Mouse (Mus musculus) MN1 (cell line): ENCODE results near the gene Klhl18.
"Not testable (repeated sequence)": the region's sequence is repeated elsewhere in the genome, so short reads cannot be mapped to it uniquely, and the experiment has no call there.

Experiments used
- DNase-seq: peaks from one replicate; pipeline ENCODE4 v3.0.0-alpha.2; 2016; ENCODE audit warnings: low spot score

Gene Klhl18

DNA sequence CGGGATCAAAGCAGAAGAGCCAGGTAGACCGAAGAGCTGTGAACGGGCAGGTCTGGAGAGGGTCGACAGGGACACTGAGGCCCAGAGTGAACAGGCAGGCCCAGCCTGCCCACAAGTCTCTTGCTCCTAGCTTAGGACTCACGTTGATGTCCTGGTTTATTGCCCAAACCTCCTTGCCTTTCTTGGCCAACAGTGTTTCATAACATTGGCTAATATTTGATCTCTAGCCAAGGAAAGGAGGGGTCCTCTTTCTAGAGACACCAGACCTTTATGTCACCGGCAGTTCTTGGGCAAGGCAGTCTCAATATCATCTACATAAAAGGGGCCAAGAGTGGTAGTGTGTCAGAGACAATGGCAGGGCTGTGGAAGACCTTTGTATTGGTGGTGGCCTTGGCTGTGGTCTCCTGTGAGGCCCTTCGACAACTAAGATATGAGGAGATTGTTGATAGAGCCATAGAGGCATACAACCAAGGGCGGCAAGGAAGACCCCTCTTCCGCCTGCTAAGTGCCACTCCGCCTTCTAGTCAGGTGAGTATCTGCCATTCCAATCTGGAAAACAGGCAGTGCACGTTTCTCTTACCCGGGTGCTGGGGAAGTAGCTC lies 56.9 kb downstream of the Klhl18 start, which contains the start of gene Ngp:
Ngp (plus strand) TSS at position 237 of the 602 bp plus-strand sequence.
- DNase-seq, result no peak

DNA sequence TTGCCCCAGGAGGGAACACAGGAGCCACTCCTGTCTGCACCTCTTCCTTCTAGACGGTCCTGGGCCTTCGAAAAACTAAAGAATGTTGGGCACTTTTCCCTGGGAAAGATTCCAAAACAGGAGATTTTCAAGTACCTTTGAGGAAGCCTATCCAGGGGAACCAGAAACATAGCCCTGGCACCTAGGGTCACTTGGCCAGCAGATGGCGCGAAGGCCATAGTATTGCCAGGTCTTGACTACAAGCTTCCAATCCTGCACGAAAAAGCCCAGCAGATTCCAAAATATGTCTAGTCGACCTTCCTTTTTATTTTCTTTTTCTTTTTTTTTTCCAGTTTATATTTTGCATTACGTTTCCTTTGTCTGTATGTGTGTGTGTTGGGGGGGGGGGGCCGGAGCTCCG lies 62.7 kb downstream of the Klhl18 start:
- peak; percentile 65 for DNase-seq

DNA sequence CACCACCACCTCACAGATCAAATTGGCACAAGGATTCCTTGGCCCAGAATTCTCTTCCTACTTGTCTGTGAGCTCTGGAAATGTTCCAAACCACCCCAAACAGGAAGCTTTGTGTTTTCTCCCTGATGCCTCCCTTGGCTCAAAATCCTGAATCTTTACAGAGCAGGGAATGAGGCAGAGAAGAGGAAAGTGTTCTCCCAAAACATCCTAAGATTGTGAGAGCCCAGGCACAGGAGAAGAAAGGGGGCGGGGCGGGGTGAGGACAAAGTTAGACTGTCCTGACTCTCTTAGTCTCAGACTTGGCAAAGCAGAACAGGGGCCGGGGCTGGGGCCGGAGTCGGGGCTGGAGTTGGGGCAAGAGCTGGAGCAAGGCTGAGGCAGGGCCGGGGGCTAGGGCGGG lies 63.6 kb downstream of the Klhl18 start:
- no peak for DNase-seq

DNA sequence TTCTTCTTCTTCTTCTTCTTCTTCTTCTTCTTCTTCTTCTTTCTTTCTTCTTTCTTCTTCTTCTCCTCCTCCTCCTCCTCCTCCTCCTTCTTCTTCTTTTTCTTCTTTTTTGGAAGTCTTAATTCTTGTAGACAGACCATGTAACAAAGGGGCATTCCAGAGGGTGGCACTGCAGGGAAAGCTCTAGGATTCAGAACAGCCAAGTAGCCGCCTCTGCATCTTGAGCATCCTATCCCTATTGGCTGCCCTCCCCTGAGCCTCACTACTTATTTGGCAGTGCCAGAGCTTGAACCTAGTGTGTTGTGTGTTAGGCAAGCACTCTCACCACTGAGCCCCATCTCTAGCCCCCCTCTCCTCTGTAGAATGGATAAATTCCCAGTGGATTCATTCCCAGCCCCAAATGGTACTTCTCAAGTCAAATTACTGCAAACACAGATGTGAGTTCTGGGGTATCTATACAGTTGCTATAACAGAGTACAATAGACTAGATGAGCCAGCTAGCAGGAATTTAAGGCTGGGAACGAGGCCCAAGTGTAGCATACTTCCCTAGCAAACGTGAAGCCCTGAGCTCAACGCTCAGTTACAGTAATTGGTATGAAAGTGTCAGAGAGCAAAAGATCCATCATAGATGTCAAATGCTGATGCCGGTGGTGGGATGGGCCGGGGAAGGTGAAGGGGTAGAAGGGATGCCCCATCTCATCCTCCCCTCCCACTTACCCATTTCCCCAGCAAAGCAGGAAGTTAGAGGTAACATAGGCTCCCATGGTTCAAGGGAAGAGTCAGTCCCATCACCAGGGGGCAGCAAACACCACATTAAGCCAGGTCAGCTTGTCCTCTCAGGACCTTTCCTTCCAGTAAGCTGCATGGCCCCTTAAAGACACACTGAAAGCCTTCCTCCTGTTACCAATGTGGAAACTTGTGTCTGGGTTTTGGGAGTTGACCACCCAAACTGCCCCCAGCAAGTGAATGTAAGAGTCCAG lies 65.3 kb downstream of the Klhl18 start:
- DNase-seq, result peak; percentile 85

DNA sequence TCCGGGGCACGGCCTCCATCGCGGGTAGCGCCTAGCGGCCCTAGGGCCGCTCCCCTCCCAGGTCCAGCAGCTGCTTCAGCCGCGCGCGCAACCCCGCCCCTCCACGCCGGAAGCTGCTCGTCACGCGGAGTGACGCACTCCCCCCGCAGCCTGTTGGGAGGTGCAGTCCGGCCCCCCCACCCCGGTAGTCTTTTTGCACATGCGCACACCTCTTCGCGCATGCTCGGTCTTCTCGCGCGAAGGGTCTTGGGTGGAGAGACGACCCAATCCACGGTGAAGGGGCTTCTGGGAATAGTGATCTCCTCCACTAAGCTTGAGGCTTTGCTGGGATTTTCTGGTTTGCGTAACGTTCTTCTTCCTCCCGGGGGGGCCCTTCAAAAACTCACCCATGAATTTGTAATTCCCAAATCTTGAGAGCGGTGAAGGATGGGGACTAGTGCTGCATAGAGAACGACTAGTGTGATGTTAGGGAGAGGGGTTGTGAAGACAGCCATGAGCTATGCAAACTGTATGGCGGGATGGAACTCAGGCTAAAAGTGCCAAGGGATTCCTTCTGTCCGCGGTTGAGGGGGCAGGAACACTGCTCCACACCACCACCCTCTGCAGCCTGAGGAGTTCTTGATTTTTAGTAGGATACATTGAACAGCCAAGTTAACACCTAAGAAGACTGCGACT lies 68.3 kb downstream of the Klhl18 start, which contains the start of gene Ptpn23:
Ptpn23 (minus strand) TSS at position 115 of the 675 bp plus-strand sequence.
- DNase-seq, result peak; percentile 96

DNA sequence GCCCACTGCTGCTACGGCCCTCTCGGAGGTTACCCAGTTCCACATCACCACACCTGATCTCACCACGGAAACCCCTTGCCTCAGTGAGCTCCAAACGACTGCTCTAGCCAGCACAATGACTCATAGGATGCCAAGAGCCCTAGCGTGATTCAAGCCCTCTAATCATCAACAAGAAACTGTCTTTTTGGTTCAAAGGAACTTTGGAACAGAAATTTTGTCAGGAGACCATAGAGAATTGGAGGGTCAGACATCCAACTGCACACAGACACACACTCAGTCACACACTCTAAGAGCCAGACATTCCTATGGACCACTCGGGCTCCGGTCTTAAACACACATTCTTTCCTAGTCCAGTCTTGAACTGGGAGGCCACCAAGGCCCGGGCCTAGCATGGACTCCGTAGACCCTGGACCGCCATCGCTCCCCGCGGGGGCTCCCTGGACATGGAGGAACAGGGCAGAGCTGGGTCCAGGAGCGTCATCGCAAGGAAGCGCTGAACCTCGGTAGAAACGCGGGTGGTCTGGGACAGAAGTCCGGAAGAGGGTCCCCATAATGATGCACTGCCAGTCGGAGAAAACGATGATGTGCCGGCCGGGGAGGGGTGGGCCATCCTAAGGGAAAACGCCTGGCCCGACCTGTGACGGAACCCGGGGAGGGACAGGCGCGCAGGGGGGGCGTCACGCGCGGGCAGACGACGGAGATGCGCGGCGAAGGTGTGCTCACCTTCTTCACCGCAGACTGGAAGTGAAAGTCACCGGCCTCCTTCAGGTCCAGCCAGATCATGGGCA lies 69.0 kb downstream of the Klhl18 start:
- peak; percentile 49 for DNase-seq

DNA sequence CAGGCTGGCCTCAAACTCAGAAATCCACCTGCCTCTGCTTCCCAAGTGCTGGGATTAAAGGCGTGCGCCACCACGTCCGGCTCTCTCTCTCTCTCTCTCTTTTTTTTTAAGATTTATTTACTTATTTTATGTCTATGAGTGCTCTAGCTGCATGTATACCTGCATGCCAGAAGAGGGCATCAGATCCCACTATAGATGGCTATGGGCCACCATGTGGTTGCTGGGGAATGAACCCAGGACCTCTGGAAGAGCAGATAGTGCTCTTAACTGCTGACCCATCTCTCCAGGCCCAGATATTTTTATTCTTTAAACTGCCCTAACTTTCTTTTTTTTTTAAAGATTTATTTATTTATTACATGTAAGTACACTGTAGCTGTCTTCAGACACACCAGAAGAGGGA lies 73.3 kb downstream of the Klhl18 start:
- not testable (repeated sequence) for DNase-seq

DNA sequence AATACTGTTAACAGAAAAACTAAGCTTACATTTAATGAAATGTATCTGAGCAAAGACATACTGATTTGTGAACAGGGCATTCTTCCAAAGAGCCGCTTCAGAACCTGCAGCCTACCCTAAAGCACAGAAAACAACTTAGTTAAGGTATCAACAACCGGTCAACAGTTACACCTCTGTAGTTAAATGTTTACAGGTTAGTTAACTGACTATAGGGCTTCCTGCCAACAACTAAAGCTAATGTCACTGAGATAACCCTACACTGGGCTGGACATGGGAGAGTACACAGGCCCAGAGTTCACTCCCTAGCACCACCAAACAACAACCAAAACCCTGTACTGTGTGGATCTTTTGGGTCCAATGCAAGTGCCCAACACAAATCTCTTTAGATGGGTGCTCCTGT lies 73.8 kb downstream of the Klhl18 start:
- DNase-seq, result no peak

DNA sequence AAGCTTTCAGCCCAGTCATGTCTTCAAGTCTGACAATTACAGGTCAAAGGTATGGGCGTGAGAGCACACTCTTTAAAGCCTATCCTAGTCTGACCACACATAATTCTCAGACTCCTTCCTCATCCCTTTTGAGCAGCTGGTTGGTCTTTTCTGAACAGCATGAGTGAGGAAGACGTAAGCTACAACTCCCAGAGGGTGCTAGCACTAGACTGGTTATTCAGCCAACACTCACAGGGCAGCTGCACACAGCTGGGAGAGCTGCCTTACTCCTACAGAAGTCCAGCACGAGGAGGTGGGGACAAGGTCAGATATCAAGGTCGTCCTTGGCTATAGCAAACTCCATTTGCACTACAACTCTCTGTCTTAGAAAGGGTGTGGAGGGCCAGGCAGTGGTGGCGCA lies 75.8 kb downstream of the Klhl18 start:
- DNase-seq, result no peak

DNA sequence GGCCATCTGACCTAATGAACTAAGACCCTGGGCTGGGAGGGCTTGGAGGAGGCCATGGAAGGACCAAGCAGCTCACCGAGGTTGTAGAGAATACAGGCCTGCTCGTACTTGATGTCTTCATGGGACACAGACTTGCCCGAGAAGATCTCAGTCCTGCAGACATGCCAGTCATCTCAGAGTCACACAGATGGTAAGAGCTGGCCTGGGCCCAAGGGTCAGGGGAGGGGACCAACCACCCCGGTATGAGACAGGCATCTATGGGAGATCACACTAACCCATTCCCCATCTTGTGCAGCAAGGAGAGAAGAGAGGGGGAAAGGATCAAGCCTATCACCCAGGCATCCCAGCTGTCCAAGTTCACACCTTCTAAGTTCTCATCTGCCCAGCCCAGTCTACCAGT lies 83.2 kb downstream of the Klhl18 start:
- DNase-seq, result no peak

DNA sequence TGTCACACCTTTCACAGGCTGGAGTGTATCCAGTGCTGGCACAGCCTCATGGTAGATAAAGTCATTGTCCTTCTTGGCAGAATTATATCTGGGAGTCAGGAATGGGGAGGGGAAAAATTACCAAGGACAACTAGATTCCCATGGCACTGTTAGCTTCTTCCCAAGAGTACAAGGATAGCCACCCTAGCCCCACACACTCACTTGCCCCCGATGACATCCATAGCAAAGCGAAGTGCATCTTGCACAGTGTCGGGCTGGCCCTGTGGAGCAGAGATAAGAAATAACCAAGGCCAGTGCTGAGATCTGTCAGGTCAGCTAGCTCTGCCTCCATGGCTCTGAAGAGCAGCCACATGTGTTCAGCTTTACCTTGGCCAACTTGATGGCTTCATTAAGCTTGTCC lies 85.7 kb downstream of the Klhl18 start:
- no peak for DNase-seq

DNA sequence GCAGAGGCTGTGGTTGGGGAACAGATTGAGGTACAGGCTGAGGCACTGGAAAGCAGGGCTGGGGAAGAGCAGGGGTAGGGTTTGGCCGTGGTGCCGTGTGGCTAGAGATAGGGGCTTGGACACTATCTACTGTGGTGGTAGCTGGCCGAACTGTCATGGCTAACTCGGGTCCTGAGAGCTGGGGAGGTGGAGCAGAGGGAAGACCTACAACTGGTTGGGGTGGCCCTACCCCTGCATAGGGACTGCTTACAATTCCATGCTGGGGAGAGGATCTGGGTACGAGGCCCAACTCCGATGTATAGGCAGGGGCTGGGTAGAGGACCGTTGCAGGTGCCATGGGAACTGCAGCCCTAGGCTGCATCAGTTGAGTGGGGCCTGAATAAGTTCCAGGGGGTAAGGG lies 88.5 kb downstream of the Klhl18 start:
- no peak for DNase-seq

DNA sequence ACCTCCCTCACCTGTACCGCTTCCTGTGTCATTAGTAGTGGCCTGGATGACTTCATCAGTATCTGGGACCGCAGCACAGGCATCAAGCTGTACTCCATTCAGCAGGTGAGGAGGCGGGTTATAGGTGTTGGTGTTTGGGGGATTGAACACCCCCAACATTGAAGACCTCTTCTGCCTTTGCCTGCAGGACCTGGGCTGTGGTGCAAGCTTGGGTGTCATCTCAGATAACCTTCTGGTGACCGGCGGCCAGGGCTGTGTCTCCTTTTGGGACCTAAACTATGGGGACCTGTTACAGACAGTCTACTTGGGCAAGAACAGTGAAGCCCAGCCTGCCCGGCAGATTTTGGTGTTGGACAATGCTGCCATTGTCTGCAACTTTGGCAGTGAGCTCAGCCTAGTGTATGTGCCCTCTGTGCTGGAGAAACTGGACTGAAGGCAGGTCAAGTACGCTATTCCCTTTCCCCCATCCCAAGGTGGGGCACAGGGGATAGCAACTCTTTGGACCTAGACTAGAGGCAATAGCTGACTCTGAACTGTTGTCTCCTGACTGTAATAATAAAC lies 92.0 kb downstream of the Klhl18 start:
- no peak for DNase-seq

DNA sequence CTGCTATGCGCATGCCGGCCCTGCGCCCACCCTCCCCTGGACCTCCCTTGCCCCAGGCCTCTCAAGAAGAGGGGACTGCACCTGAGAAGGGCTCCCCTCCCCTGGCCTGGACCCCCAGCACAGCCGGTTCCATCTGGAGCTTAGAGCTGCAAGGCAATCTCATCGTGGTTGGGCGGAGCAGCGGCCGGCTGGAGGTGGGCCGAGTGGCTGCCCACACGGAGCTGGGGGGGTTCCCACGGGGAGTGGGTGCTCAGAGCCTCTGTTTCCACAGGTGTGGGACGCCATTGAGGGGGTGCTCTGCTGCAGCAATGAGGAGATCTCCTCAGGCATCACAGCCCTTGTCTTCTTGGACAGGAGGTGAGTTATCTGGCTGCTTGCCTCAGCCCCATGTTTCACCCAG lies 95.2 kb downstream of the Klhl18 start:
- no peak for DNase-seq

DNA sequence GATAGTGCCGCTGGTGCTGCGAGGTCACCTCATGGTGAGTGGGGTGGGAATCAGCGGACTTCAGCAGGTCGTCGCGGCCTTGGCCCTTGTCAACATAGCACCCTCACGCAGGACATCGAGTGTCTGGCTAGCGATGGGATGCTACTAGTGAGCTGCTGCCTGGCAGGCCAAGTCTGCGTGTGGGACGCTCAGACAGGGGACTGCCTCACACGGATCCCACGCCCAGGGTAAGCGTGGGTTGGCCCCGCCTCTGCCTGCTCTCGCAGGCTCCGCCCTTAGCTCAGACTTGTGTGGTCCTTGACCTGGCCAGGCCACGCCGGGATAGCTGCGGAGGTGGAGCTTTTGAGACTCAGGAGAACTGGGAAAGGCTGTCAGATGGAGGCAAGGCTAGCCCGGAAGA lies 95.8 kb downstream of the Klhl18 start:
- no peak for DNase-seq

DNA sequence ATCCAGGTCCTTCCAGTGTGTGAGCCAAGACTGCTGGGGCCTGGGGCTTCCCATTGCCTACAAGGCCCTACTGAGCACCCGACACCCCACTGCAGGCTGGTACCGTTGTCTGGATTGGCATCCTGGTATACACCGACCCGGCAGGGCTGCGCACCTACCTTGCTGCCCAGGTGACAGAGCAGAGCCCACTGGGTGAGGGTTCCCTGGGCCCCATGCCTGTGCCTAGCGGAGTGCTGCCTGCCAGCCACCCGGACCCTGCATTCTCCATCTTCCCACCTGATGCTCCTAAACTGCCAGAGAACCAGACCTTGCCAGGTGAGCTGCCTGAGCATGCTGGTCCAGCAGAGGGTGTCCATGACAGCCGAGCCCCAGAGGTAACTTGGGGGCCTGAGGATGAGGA lies 97.1 kb downstream of the Klhl18 start:
- DNase-seq, result no peak

DNA sequence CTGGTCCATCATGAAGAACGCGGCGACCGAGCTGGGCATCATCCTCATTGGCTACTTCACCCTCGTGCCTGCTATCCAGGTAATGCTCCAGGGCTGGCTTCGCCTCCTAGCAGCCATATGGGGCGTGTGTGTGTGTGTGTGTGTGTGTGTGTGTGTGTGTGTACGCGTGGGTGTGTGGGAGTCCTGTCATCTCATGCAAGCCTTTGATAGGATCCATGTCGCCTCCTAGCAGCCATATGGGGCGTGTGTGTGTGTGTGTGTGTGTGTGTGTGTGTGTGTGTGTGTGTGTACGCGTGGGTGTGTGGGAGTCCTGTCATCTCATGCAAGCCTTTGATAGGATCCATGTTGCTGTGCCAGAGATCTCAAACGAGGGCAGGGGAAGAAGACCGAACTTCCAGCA lies 98.8 kb downstream of the Klhl18 start:
- DNase-seq, result not testable (repeated sequence)
